Mouse (Mus musculus) thymus, adult 2 months (tissue): ENCODE data around the gene Orc5.

Source experiments
- CTCF ChIP-seq: fragments of 200-500 bp; IDR thresholded peaks from 2 replicates; pipeline ENCODE4 v1.5.1; 2012; ENCODE audit warnings: mild to moderate bottlenecking, control low read depth, low read length, moderate library complexity, borderline replicate concordance; ENCODE audit not compliant: control insufficient read depth, poor library complexity, insufficient read depth; ENCODE audit errors: extremely low read depth
- POLR2A ChIP-seq: fragments of 200-500 bp; IDR thresholded peaks from 2 replicates; pipeline ENCODE4 v1.6.1; 2012; ENCODE audit warnings: mild to moderate bottlenecking, low read length, control low read depth, moderate library complexity; ENCODE audit not compliant: control insufficient read depth, poor library complexity, insufficient read depth; ENCODE audit errors: extremely low read depth

- TF ChIP-seq CTCF (no peak), POLR2A (no peak)
These were observed 79.0 kb downstream of the Orc5 start for GRCm38 (mm10) chr5:22471243-22471642.
